Mouse (Mus musculus): ENCODE results near the gene Zfp719. TPM values are rescaled to one million over a fixed set of nuclear protein-coding genes. Genes with fewer than 3 reads are reported as not detected.

Gene Zfp719
- polyA plus RNA-seq (2016; fragmentation: Nextera tagmentation; extraction: Ambion mirVana), result 15.1 and 16.5 TPM in 2 replicates

DNA sequence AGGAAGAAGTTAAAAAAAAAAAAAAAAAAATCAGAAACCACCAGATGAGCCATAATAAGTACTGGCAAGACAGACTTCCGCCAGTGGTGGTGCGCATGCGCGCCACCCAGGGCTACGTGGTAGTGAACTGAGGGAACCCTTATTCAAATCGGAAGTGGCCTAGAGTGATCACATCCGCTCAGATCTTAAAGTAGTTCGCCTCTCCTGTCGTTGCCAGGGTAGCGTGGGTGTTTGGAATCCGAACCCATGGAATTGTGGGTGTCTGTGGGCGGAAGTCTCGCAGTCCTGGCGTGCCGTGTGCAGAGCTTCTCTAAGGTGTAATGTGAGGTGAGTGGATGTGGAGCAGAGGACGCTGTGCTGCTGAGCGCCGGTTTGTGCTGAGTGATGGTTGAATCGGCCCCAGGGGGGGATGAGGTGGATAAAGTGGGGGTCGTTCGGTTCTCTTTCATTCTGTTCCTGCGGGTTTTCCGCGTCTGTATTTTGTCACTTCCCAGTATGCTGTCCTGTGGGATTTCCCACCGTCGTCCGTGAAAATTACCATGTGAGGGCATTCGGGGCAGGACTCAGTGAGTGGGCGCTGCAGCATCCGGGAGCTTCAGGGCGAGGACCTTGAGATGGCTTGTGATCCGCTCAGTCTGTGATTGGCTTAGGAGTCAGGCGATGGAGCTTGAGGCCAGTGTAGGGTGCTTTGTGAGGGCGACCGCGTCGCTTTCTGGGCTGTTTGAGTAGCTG, at the start of gene Zfp719:
Gene Zfp719 (plus strand): TSS at position 171 of the 732 bp plus-strand sequence.
- peak within 1 kb of the TSS; percentile 72 for H3K9ac ChIP-seq
- under 1% methylated on average over 37 of the region's 37 CpGs for WGBS
- ATAC-seq (ENCODE audit: insufficient number of reproducible peaks, insufficient read depth, low FRiP score, low TSS enrichment), result peak; percentile 97
- peak within 1 kb of the TSS; percentile 62 for H3K4me2 ChIP-seq (replicated peaks)
- H3K27ac ChIP-seq, result peak within 1 kb of the TSS; percentile 89
- H3K4me1 ChIP-seq, result peaks cover 8% of the 10 kb centered on the region; the same call in 1 of the 2 replicates
- peak within 1 kb of the TSS; percentile 73 for H3K4me3 ChIP-seq
- peaks cover 14% of the 10 kb centered on the region for H3K36me3 ChIP-seq
- no peaks in the 10 kb centered on the region for H3K27me3 ChIP-seq
- H3K9me3 ChIP-seq, result no peaks in the 10 kb centered on the region

- Histone ChIP-seq H3K4me1 (no peaks in the 10 kb centered on the region), H3K27me3 (no peaks in the 10 kb centered on the region), H3K36me3 (no peaks in the 10 kb centered on the region), H3K4me3 (no peak overlapping the region), H3K4me2 (replicated peaks) (no peak overlapping the region), H3K9me3 (no peaks in the 10 kb centered on the region), H3K9ac (no peak overlapping the region), H3K27ac (no peak overlapping the region)
- ATAC-seq (ENCODE audit: insufficient number of reproducible peaks, insufficient read depth, low FRiP score, low TSS enrichment), result no peak
- WGBS, result 74% methylated on average over 8 of the region's 8 CpGs
These were observed 49.1 kb upstream of the Zfp719 start for GRCm38 (mm10) chr7:43530216-43530785.

DNA sequence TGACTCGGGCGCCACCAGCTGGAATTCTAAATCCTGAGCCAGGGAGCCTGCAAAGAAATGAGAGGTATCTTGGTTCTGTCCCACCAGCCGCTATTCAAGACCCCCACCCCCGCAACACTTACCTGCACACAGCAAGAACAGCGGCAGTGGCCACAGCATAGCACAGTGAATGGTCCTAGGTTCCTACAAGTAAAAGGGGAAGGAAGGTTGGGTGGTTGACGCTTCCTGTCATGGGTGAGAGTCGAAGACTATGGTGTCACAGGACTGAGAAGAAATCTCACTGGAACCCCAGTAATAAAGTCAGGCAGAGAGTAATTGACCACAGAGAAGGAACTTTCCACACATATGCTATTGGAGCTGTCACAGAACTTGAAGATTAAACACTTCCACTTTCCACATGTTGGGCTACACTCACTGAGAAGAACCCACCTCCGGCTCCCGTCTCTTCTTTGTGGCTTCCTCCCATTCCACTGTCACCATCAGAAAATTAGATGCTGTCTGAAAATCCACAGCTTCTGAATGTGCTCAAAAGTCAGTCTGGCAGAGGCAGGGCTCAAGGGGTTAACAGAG, 46.4 kb upstream of the Zfp719 start:
- ATAC-seq (ENCODE audit: insufficient number of reproducible peaks, insufficient read depth, low FRiP score, low TSS enrichment), result no peak
- Histone ChIP-seq H3K36me3 (no peaks in the 10 kb centered on the region), H3K9me3 (no peaks in the 10 kb centered on the region), H3K4me3 (no peak overlapping the region), H3K9ac (no peak overlapping the region), H3K27ac (no peak overlapping the region), H3K4me2 (replicated peaks) (no peak overlapping the region), H3K27me3 (no peaks in the 10 kb centered on the region), H3K4me1 (no peaks in the 10 kb centered on the region)
- 90% methylated on average over 9 of the region's 9 CpGs for WGBS

DNA sequence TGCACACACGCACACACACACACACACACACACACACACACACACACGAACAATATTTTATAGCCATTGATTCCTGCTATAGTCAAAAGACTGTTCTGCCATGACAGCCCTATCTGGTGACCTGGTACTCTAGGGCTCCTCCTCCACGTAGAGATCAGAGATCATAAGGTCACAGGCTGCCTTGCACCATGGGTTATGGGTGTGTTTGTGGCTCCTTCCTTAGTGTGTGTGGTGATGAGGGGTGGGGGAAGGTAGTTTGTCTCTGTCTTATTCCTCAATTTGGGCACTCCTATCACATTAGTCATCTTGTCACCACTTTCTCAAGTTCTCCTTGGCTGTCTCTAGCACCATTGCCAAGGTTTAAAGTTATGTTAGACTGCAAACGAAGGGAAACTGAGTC, 40.9 kb upstream of the Zfp719 start:
- Histone ChIP-seq H3K9me3 (no peaks in the 10 kb centered on the region), H3K27ac (no peak overlapping the region), H3K9ac (no peak overlapping the region), H3K27me3 (no peaks in the 10 kb centered on the region), H3K36me3 (no peaks in the 10 kb centered on the region), H3K4me2 (replicated peaks) (no peak overlapping the region), H3K4me3 (no peak overlapping the region), H3K4me1 (no peaks in the 10 kb centered on the region)
- 55% methylated on average over 4 of the region's 4 CpGs for WGBS
- no peak for ATAC-seq (ENCODE audit: insufficient number of reproducible peaks, insufficient read depth, low FRiP score, low TSS enrichment)

- 84% methylated on average over 7 of the region's 7 CpGs for WGBS
- Histone ChIP-seq H3K9me3 (no peaks in the 10 kb centered on the region), H3K9ac (no peak within 1 kb of the TSS), H3K4me1 (no peaks in the 10 kb centered on the region), H3K27ac (no peak within 1 kb of the TSS), H3K27me3 (no peaks in the 10 kb centered on the region), H3K36me3 (no peaks in the 10 kb centered on the region), H3K4me3 (no peak within 1 kb of the TSS), H3K4me2 (replicated peaks) (no peak within 1 kb of the TSS)
- ATAC-seq (ENCODE audit: insufficient number of reproducible peaks, insufficient read depth, low FRiP score, low TSS enrichment), result no peak
These were observed 35.0 kb upstream of the Zfp719 start, which contains the start of gene Cd33 for GRCm38 (mm10) chr7:43544225-43544977. Gene Cd33, minus strand, starts transcription at chr7:43544428.

DNA sequence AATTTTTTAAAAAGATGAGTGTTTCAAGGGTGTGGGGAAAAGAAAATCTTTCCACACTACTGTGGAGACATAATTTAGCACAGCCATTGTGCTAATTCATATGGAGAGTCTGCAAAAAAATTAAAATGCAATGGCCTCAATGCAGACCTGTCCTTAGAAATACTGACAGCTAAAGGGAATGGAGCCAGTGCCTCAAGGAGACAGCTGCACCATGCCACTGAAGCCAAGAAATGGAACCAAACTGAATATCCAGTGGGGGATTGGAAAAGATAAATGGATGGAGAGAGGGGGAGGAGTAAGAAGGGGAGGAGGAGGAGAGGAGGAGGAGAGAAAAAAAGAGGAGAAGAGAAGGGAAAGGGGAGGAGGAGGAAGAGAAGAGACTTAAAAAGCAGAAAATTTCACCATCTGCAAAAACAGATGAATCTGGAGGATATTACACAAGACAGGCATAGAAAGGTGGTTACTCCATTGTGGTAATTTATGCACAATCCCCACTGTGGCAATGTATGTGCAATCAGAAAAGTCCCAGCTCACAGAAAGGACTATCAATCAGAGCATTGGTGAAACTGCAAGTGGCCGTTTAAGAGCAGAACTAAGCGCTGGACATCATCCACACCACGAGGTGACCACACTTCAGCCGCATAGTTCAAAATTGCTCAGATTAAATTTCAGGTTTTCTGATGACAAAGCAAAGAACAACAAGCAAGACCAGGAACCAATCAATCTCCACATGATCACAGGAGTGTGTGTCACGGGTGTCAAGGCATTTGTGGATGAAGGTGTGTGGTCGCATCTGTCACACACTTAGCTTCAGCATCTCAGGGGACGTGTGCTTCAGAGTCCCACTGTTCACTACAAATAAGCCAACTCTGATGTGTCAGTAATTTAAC, 33.5 kb upstream of the Zfp719 start:
- no peaks in the 10 kb centered on the region for H3K36me3 ChIP-seq
- H3K4me1 ChIP-seq, result no peaks in the 10 kb centered on the region
- H3K27ac ChIP-seq, result no peak overlapping the region
- no peak overlapping the region for H3K4me2 ChIP-seq (replicated peaks)
- no peak for ATAC-seq (ENCODE audit: insufficient number of reproducible peaks, insufficient read depth, low FRiP score, low TSS enrichment)
- H3K27me3 ChIP-seq, result no peaks in the 10 kb centered on the region
- no peaks in the 10 kb centered on the region for H3K9me3 ChIP-seq
- 59% methylated on average over 7 of the region's 7 CpGs for WGBS
- no peak overlapping the region for H3K9ac ChIP-seq
- no peak overlapping the region for H3K4me3 ChIP-seq

- no peak overlapping the region for H3K9ac ChIP-seq
- no peaks in the 10 kb centered on the region for H3K9me3 ChIP-seq
- H3K27me3 ChIP-seq, result no peaks in the 10 kb centered on the region
- no peaks in the 10 kb centered on the region for H3K36me3 ChIP-seq
- ATAC-seq (ENCODE audit: insufficient number of reproducible peaks, insufficient read depth, low FRiP score, low TSS enrichment), result no peak
- no peak overlapping the region for H3K4me3 ChIP-seq
- WGBS, result 43% methylated on average over 5 of the region's 5 CpGs
- no peak overlapping the region for H3K4me2 ChIP-seq (replicated peaks)
- no peaks in the 10 kb centered on the region for H3K4me1 ChIP-seq
- H3K27ac ChIP-seq, result no peak overlapping the region
These were observed 31.7 kb upstream of the Zfp719 start for GRCm38 (mm10) chr7:43547666-43548065.

DNA sequence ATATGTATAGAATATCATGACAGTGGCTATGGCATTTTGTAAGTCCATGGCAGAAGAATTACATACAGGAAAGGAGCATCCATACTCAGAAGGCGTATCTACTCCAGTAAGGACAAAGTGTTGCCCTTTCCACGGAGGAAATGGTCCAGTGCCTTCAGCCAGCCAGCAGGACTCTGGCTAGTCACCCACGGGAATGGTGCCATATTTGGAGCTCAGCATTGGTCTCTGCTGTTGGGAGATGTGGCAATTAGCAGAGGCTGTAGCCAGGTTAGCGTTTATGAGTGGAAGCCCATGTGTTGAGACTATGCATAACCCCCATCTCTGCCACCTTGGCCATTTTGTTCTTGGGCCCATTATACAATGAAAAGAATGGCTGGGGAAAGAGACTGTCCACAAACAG, 31.2 kb upstream of the Zfp719 start:
- Histone ChIP-seq H3K4me2 (replicated peaks) (no peak overlapping the region), H3K9ac (no peak overlapping the region), H3K27me3 (no peaks in the 10 kb centered on the region), H3K9me3 (no peaks in the 10 kb centered on the region), H3K4me3 (no peak overlapping the region), H3K36me3 (no peaks in the 10 kb centered on the region), H3K4me1 (no peaks in the 10 kb centered on the region), H3K27ac (no peak overlapping the region)
- no peak for ATAC-seq (ENCODE audit: insufficient number of reproducible peaks, insufficient read depth, low FRiP score, low TSS enrichment)
- WGBS, result 76% methylated on average over 4 of the region's 4 CpGs

GRCm38 (mm10) chr7:43553153-43553552, 26.3 kb upstream of the Zfp719 start:
- H3K4me1 ChIP-seq, result no peaks in the 10 kb centered on the region
- H3K9ac ChIP-seq, result no peak overlapping the region
- no peaks in the 10 kb centered on the region for H3K9me3 ChIP-seq
- no peak overlapping the region for H3K4me2 ChIP-seq (replicated peaks)
- no peak overlapping the region for H3K27ac ChIP-seq
- H3K36me3 ChIP-seq, result no peaks in the 10 kb centered on the region
- WGBS, result 56% methylated on average over 4 of the region's 4 CpGs
- ATAC-seq (ENCODE audit: insufficient number of reproducible peaks, insufficient read depth, low FRiP score, low TSS enrichment), result no peak
- no peak overlapping the region for H3K4me3 ChIP-seq
- H3K27me3 ChIP-seq, result no peaks in the 10 kb centered on the region

GRCm38 (mm10) chr7:43554550-43554949, 24.9 kb upstream of the Zfp719 start:
- Histone ChIP-seq H3K27ac (no peak overlapping the region), H3K27me3 (no peaks in the 10 kb centered on the region), H3K4me1 (no peaks in the 10 kb centered on the region), H3K36me3 (no peaks in the 10 kb centered on the region), H3K4me2 (replicated peaks) (no peak overlapping the region), H3K9me3 (no peaks in the 10 kb centered on the region), H3K9ac (no peak overlapping the region), H3K4me3 (no peak overlapping the region)
- WGBS, result 25% methylated on average over 3 of the region's 3 CpGs
- ATAC-seq (ENCODE audit: insufficient number of reproducible peaks, insufficient read depth, low FRiP score, low TSS enrichment), result no peak

DNA sequence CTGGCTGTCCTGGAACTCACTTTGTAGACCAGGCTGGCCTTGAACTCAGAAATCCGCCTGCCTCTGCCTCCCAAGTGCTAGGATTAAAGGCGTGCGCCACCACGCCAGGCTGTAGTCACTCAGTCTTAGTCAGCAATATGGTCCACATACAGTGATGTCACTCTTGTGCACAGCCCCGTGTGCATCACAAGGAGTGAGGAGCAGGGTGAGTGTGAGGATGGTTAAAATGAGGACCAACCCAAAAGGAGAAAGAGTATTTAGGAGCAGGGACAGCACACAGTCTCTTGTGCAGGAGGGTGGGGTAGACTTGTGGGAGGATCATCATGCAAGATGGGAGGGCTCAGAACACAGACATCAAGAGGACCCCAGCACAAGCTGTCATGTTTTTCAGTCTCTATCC, 24.1 kb upstream of the Zfp719 start:
- 85% methylated on average over 5 of the region's 5 CpGs for WGBS

More for the DNA sequence above, 24.1 kb upstream of the Zfp719 start:
- no peak overlapping the region for H3K27ac ChIP-seq
- H3K9ac ChIP-seq, result no peak overlapping the region
- H3K9me3 ChIP-seq, result no peaks in the 10 kb centered on the region
- H3K4me1 ChIP-seq, result no peaks in the 10 kb centered on the region
- no peak for ATAC-seq (ENCODE audit: insufficient number of reproducible peaks, insufficient read depth, low FRiP score, low TSS enrichment)
- no peaks in the 10 kb centered on the region for H3K36me3 ChIP-seq
- H3K4me3 ChIP-seq, result no peak overlapping the region
- H3K4me2 ChIP-seq (replicated peaks), result no peak overlapping the region
- H3K27me3 ChIP-seq, result no peaks in the 10 kb centered on the region
